Mouse (Mus musculus) MEL (cell line): ENCODE data around the gene Ppp2r3c.

Experiments used
- CTCF ChIP-seq, 3 experiments: IDR thresholded peaks in 2 of 3; conservative IDR thresholded peaks in 1 of 3; 2 replicates each; pipeline ENCODE4 v1.5.1; 2011 to 2012; ENCODE audit warnings: low read length in 3 of 3, low read depth in 2 of 3, mild to moderate bottlenecking in 2 of 3, improper control_type of control experiment in 1 of 3, inconsistent platforms in 1 of 3, mixed read lengths in 1 of 3, moderate library complexity in 1 of 3; ENCODE audit not compliant: control insufficient read depth in 1 of 3, insufficient read depth in 1 of 3, poor library complexity in 1 of 3, severe bottlenecking in 1 of 3
- EP300 ChIP-seq, 2 experiments: IDR thresholded peaks; 2 replicates each; pipeline ENCODE4 v1.6.1; 2011; ENCODE audit warnings: improper control_type of control experiment in 2 of 2, low read length in 2 of 2, low read depth in 1 of 2, mild to moderate bottlenecking in 1 of 2
- ETS1 ChIP-seq: IDR thresholded peaks from 2 replicates; pipeline ENCODE4 v1.6.1; 2012; ENCODE audit warnings: low read depth, mild to moderate bottlenecking, inconsistent platforms, low read length, improper control_type of control experiment, moderate library complexity
- MYC ChIP-seq: IDR thresholded peaks from 2 replicates; pipeline ENCODE4 v1.6.1; 2011; ENCODE audit warnings: low read depth, mild to moderate bottlenecking, low read length, improper control_type of control experiment, moderate library complexity
- NELFE ChIP-seq: IDR thresholded peaks from 2 replicates; pipeline ENCODE4 v1.6.1; 2011; ENCODE audit warnings: low read depth, low read length, improper control_type of control experiment
- POLR2A ChIP-seq, 2 experiments: IDR thresholded peaks; 2 replicates each; pipeline ENCODE4 v1.6.1; 2011 to 2012; ENCODE audit warnings: low read length in 2 of 2, mild to moderate bottlenecking in 2 of 2, control low read depth in 1 of 2, improper control_type of control experiment in 1 of 2, low read depth in 1 of 2, moderate library complexity in 1 of 2; ENCODE audit not compliant: control insufficient read depth in 1 of 2, insufficient read depth in 1 of 2, poor library complexity in 1 of 2
- POLR2AphosphoS2 ChIP-seq: IDR thresholded peaks from 2 replicates; pipeline ENCODE4 v1.6.1; 2011; ENCODE audit warnings: low read length, improper control_type of control experiment
- TCF12 ChIP-seq: IDR thresholded peaks from 2 replicates; pipeline ENCODE4 v1.6.1; 2014; ENCODE audit warnings: low read depth, mild to moderate bottlenecking, inconsistent platforms, low read length, improper control_type of control experiment, moderate library complexity
- USF2 ChIP-seq, 2 experiments: IDR thresholded peaks; 2 replicates each; pipeline ENCODE4 v1.6.1; 2011 to 2012; ENCODE audit warnings: improper control_type of control experiment in 2 of 2, low read length in 2 of 2, borderline replicate concordance in 1 of 2, inconsistent platforms in 1 of 2, low read depth in 1 of 2, mild to moderate bottlenecking in 1 of 2; ENCODE audit not compliant: insufficient read depth in 1 of 2
- ZC3H11A ChIP-seq: IDR thresholded peaks from 2 replicates; pipeline ENCODE4 v1.6.1; 2012; ENCODE audit warnings: low read depth, mild to moderate bottlenecking, inconsistent platforms, low read length, improper control_type of control experiment
- ZKSCAN1 ChIP-seq: IDR thresholded peaks from 2 replicates; pipeline ENCODE4 v1.6.1; 2012; ENCODE audit warnings: low read depth, mild to moderate bottlenecking, inconsistent platforms, low read length, improper control_type of control experiment, moderate library complexity
- ZNF384 ChIP-seq: IDR thresholded peaks from 2 replicates; pipeline ENCODE4 v1.6.1; 2012; ENCODE audit warnings: low read depth, mild to moderate bottlenecking, inconsistent platforms, low read length, improper control_type of control experiment

DNA sequence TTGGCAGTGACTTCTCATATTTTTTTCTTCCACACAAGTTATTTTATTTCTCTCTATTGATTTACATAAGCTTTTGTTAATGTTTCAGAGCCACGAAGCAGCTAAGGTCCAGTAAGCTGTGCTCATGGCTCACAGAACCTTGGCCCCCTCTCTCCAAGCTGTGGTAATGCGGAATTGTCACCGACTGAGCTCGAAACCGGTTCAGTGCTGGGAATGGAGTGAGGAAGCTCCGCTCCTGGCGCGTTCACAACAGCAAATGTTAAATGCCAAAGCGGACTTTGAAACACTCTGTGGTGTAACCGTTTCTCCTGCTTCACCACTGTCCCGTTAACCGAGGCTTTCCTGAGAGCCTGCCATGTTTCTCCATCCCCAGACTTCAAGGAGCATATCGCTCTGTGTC is 41.8 kb upstream of the Ppp2r3c start:
- no peak for TF ChIP-seq CTCF (IDR thresholded peaks at IDR 0.05 in 2 of 3, conservative IDR thresholded peaks at IDR 0.05 in 1 of 3; ENCODE audit: control insufficient read depth in 1 of 3, insufficient read depth in 1 of 3, low read depth in 2 of 3, low read length in 3 of 3, poor library complexity in 1 of 3, severe bottlenecking in 1 of 3)
- no peak for TF ChIP-seq POLR2A (IDR thresholded peaks at IDR 0.05; ENCODE audit: control insufficient read depth in 1 of 2, insufficient read depth in 1 of 2, low read depth in 1 of 2, low read length in 2 of 2, poor library complexity in 1 of 2)
- no peak for TF ChIP-seq ETS1
- no peak for TF ChIP-seq ZC3H11A
- no peak for TF ChIP-seq ZNF384
- TF ChIP-seq POLR2AphosphoS2 = no peak
- no peak for TF ChIP-seq USF2 (IDR thresholded peaks at IDR 0.05; ENCODE audit: borderline replicate concordance in 1 of 2, insufficient read depth in 1 of 2, low read depth in 1 of 2, low read length in 2 of 2)
- no peak for TF ChIP-seq EP300 (IDR thresholded peaks at IDR 0.05; ENCODE audit: low read depth in 1 of 2, low read length in 2 of 2)
- no peak for TF ChIP-seq MYC
- TF ChIP-seq NELFE = no peak
- no peak for TF ChIP-seq ZKSCAN1
- TF ChIP-seq TCF12 = no peak
